Mouse (Mus musculus): ENCODE data around the gene Spag7. TPM values are rescaled to one million over a fixed set of nuclear protein-coding genes. Genes with fewer than 3 reads are reported as not detected.

Gene Spag7
- polyA plus RNA-seq (2016; fragmentation: Nextera tagmentation; extraction: Ambion mirVana), result 151 TPM in 2 replicates

GRCm38 (mm10) chr11:70668771-70669505, at the start of gene Spag7:
Gene Spag7, minus strand, starts transcription at chr11:70669416.
- H3K9me3 ChIP-seq, result no peaks in the 10 kb centered on the region
- ATAC-seq (ENCODE audit: insufficient number of reproducible peaks, insufficient read depth, low FRiP score, low TSS enrichment, low read depth), result peak; percentile 96
- H3K4me3 ChIP-seq (replicated peaks), result peak within 1 kb of the TSS; percentile 52
- peaks cover 26% of the 10 kb centered on the region for H3K4me1 ChIP-seq (replicated peaks)
- peaks cover 57% of the 10 kb centered on the region for H3K36me3 ChIP-seq
- H3K4me2 ChIP-seq, result peak within 1 kb of the TSS; percentile 67
- peak within 1 kb of the TSS; percentile 67 for H3K9ac ChIP-seq (replicated peaks)
- H3K27ac ChIP-seq, result peak within 1 kb of the TSS; percentile 97
- no peaks in the 10 kb centered on the region for H3K27me3 ChIP-seq
- WGBS, result under 1% methylated on average over 44 of the region's 44 CpGs

GRCm38 (mm10) chr11:70718481-70718880, 49.3 kb upstream of the Spag7 start:
- H3K4me2 ChIP-seq, result no peak overlapping the region
- no peak overlapping the region for H3K9ac ChIP-seq (replicated peaks)
- no peak overlapping the region for H3K4me3 ChIP-seq (replicated peaks)
- no peaks in the 10 kb centered on the region for H3K9me3 ChIP-seq
- no peak overlapping the region for H3K27ac ChIP-seq
- WGBS, result 85% methylated on average over 5 of the region's 5 CpGs
- H3K36me3 ChIP-seq, result peaks cover 89% of the 10 kb centered on the region
- H3K27me3 ChIP-seq, result no peaks in the 10 kb centered on the region
- no peaks in the 10 kb centered on the region for H3K4me1 ChIP-seq (replicated peaks)
- no peak for ATAC-seq (ENCODE audit: insufficient number of reproducible peaks, insufficient read depth, low FRiP score, low TSS enrichment, low read depth)

- Histone ChIP-seq H3K36me3 (peaks cover 85% of the 10 kb centered on the region), H3K4me1 (replicated peaks) (no peaks in the 10 kb centered on the region), H3K4me3 (replicated peaks) (no peak overlapping the region), H3K27me3 (no peaks in the 10 kb centered on the region), H3K4me2 (no peak overlapping the region), H3K27ac (no peak overlapping the region), H3K9me3 (no peaks in the 10 kb centered on the region), H3K9ac (replicated peaks) (no peak overlapping the region)
- ATAC-seq (ENCODE audit: insufficient number of reproducible peaks, insufficient read depth, low FRiP score, low TSS enrichment, low read depth), result no peak
- 91% methylated on average over 6 of the region's 6 CpGs for WGBS
These were observed 46.6 kb upstream of the Spag7 start for GRCm38 (mm10) chr11:70715832-70716231.

GRCm38 (mm10) chr11:70713222-70713621, 44.0 kb upstream of the Spag7 start:
- Histone ChIP-seq H3K27me3 (no peaks in the 10 kb centered on the region), H3K9ac (replicated peaks) (no peak overlapping the region), H3K36me3 (peaks cover 85% of the 10 kb centered on the region), H3K4me2 (no peak overlapping the region), H3K4me3 (replicated peaks) (no peak overlapping the region), H3K27ac (no peak overlapping the region), H3K4me1 (replicated peaks) (no peaks in the 10 kb centered on the region), H3K9me3 (no peaks in the 10 kb centered on the region)
- no peak for ATAC-seq (ENCODE audit: insufficient number of reproducible peaks, insufficient read depth, low FRiP score, low TSS enrichment, low read depth)
- WGBS, result 86% methylated on average over 6 of the region's 6 CpGs

- Histone ChIP-seq H3K9me3 (no peaks in the 10 kb centered on the region), H3K36me3 (peaks cover 86% of the 10 kb centered on the region), H3K27me3 (no peaks in the 10 kb centered on the region), H3K4me1 (replicated peaks) (no peaks in the 10 kb centered on the region), H3K27ac (no peak overlapping the region), H3K9ac (replicated peaks) (no peak overlapping the region), H3K4me3 (replicated peaks) (no peak overlapping the region), H3K4me2 (no peak overlapping the region)
- 92% methylated on average over 10 of the region's 10 CpGs for WGBS
- no peak for ATAC-seq (ENCODE audit: insufficient number of reproducible peaks, insufficient read depth, low FRiP score, low TSS enrichment, low read depth)
These were observed 41.8 kb upstream of the Spag7 start for GRCm38 (mm10) chr11:70711026-70711425.

- Histone ChIP-seq H3K4me3 (replicated peaks) (no peak overlapping the region), H3K4me1 (replicated peaks) (peaks cover 18% of the 10 kb centered on the region), H3K4me2 (no peak overlapping the region), H3K27ac (no peak overlapping the region), H3K27me3 (no peaks in the 10 kb centered on the region), H3K9me3 (no peaks in the 10 kb centered on the region), H3K36me3 (peaks cover 87% of the 10 kb centered on the region), H3K9ac (replicated peaks) (no peak overlapping the region)
- 66% methylated on average over 3 of the region's 3 CpGs for WGBS
- ATAC-seq (ENCODE audit: insufficient number of reproducible peaks, insufficient read depth, low FRiP score, low TSS enrichment, low read depth), result no peak
These were observed 36.9 kb upstream of the Spag7 start for GRCm38 (mm10) chr11:70706127-70706526.

GRCm38 (mm10) chr11:70702781-70703180, 33.6 kb upstream of the Spag7 start:
- 0 out of 2 replicates have a peak overlapping the region, but pooled peaks have one; percentile 23 for H3K9ac ChIP-seq (replicated peaks)
- H3K27ac ChIP-seq, result no peak overlapping the region
- 85% methylated on average over 6 of the region's 6 CpGs for WGBS

GRCm38 (mm10) chr11:70701984-70702733, 32.9 kb upstream of the Spag7 start:
- H3K4me1 ChIP-seq (replicated peaks), result peaks cover 24% of the 10 kb centered on the region
- H3K36me3 ChIP-seq, result peaks cover 48% of the 10 kb centered on the region
- peak overlapping the region; percentile 93 for H3K4me3 ChIP-seq (replicated peaks)
- H3K27me3 ChIP-seq, result no peaks in the 10 kb centered on the region
- ATAC-seq (ENCODE audit: insufficient number of reproducible peaks, insufficient read depth, low FRiP score, low TSS enrichment, low read depth), result no peak
- no peaks in the 10 kb centered on the region for H3K9me3 ChIP-seq
- H3K9ac ChIP-seq (replicated peaks), result peak overlapping the region; percentile 28
- 0 out of 2 replicates have a peak overlapping the region, but pooled peaks have one; percentile 30 for H3K27ac ChIP-seq
- H3K4me2 ChIP-seq, result peak overlapping the region; percentile 88
- WGBS, result 80% methylated on average over 6 of the region's 6 CpGs

More at GRCm38 (mm10) chr11:70702781-70703180, 33.6 kb upstream of the Spag7 start:
- H3K4me1 ChIP-seq (replicated peaks), result peaks cover 24% of the 10 kb centered on the region
- H3K4me3 ChIP-seq (replicated peaks), result no peak overlapping the region
- no peak overlapping the region for H3K4me2 ChIP-seq
- no peak for ATAC-seq (ENCODE audit: insufficient number of reproducible peaks, insufficient read depth, low FRiP score, low TSS enrichment, low read depth)
- no peaks in the 10 kb centered on the region for H3K9me3 ChIP-seq
- no peaks in the 10 kb centered on the region for H3K27me3 ChIP-seq
- peaks cover 54% of the 10 kb centered on the region for H3K36me3 ChIP-seq

GRCm38 (mm10) chr11:70701221-70701955, 32.2 kb upstream of the Spag7 start:
- H3K9ac ChIP-seq (replicated peaks), result peak overlapping the region; percentile 94
- no peak for ATAC-seq (ENCODE audit: insufficient number of reproducible peaks, insufficient read depth, low FRiP score, low TSS enrichment, low read depth)
- peak overlapping the region; percentile 88 for H3K4me2 ChIP-seq
- H3K4me1 ChIP-seq (replicated peaks), result peaks cover 24% of the 10 kb centered on the region
- 14% methylated on average over 10 of the region's 10 CpGs for WGBS
- H3K36me3 ChIP-seq, result peaks cover 40% of the 10 kb centered on the region
- H3K27me3 ChIP-seq, result no peaks in the 10 kb centered on the region
- H3K4me3 ChIP-seq (replicated peaks), result peak overlapping the region; percentile 93
- H3K9me3 ChIP-seq, result no peaks in the 10 kb centered on the region
- H3K27ac ChIP-seq, result 0 out of 2 replicates have a peak overlapping the region, but pooled peaks have one; percentile 94

GRCm38 (mm10) chr11:70700613-70701012, 31.4 kb upstream of the Spag7 start:
- H3K4me1 ChIP-seq (replicated peaks), result peaks cover 24% of the 10 kb centered on the region
- H3K9ac ChIP-seq (replicated peaks), result peak overlapping the region; percentile 94
- H3K4me2 ChIP-seq, result peak overlapping the region; percentile 88
- H3K36me3 ChIP-seq, result peaks cover 32% of the 10 kb centered on the region
- H3K27me3 ChIP-seq, result no peaks in the 10 kb centered on the region
- under 1% methylated on average over 34 of the region's 34 CpGs for WGBS
- H3K9me3 ChIP-seq, result no peaks in the 10 kb centered on the region
- peak overlapping the region; percentile 94 for H3K27ac ChIP-seq
- ATAC-seq (ENCODE audit: insufficient number of reproducible peaks, insufficient read depth, low FRiP score, low TSS enrichment, low read depth), result 0 out of 2 replicates have a peak, but pooled peaks have one; percentile 11
- peak overlapping the region; percentile 93 for H3K4me3 ChIP-seq (replicated peaks)

Measured in limb, embryonic 12.5 days (tissue).